ENCODE assay signal across 8 mouse cellular contexts in the genomic region with DNA sequence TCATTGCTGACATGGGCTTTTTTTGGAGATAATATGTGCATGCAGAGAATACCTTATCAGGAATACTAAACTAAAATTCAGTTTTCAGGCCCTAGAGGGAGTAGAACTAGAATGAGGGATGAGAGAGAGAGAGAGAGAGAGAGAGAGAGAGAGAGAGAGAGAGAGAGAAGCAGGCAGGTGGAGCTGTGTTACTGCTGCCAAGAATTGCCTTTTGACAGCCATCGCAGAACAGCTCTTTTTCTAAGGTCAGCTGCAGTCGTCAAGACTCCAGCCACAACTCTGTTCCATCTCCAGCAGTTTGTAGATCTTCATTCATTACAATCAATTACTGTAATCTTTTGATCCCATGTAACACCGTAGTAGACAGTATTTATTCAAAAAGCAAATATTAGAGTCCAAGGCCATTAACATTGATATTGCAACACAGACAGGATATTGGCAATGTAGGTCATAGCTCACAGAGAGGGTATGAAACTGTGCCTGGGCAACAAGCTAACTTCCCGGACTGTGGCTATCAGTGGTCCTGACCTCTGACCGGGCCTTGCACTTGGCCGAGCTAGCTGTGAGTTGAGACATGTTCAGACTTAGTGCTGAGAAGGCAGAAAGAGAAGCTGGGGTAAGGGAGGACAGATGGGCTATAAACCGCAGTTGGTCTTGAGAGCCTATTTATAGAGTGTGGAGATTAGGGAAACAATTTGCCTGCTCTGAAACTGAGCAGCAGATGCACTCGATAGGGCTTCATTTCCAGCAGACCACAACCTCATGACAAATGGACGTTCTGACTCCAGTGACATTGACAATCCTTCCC. TPM values are rescaled to one million over a fixed set of nuclear protein-coding genes. Genes with fewer than 3 reads are reported as not detected.
DNase-seq lines count a peak whose midpoint lies in the region; ATAC-seq lines count a peak whose summit lies in the region.

No protein-coding gene starts in this region.

- no peak overlapping the region for H3K9ac ChIP-seq in limb, embryonic 11.5 days (ENCODE audit: low read length)
- no peak overlapping the region for H3K9ac ChIP-seq in limb, embryonic 13.5 days

- peak; percentile 57; the same call in 1 of the 2 replicates for ATAC-seq in limb, embryonic 11.5 days (ENCODE audit: insufficient number of reproducible peaks, low FRiP score, low TSS enrichment, low read depth)
- ATAC-seq in limb, embryonic 13.5 days (ENCODE audit: low FRiP score, low read depth) = peak; percentile 87
- peak; percentile 73 for ATAC-seq in monocyte, adult 5-6 weeks (replicated peaks; ENCODE audit: insufficient number of reproducible peaks, low FRiP score, low TSS enrichment, poor library complexity, severe bottlenecking)

- H3K9me3 ChIP-seq in limb, embryonic 11.5 days (ENCODE audit: control insufficient read depth, low read length) = no peaks in the 10 kb centered on the region
- H3K9me3 ChIP-seq in limb, embryonic 10.5 days (replicated peaks) = no peaks in the 10 kb centered on the region
- no peaks in the 10 kb centered on the region for H3K9me3 ChIP-seq in limb, embryonic 13.5 days

- H3K36me3 ChIP-seq in limb, embryonic 11.5 days (ENCODE audit: control insufficient read depth, insufficient read depth, low read length) = no peaks in the 10 kb centered on the region
- H3K36me3 ChIP-seq in limb, embryonic 10.5 days = no peaks in the 10 kb centered on the region
- H3K36me3 ChIP-seq in limb, embryonic 13.5 days = no peaks in the 10 kb centered on the region

- H3K4me1 ChIP-seq in limb, embryonic 11.5 days (ENCODE audit: control insufficient read depth, insufficient read depth, low read length) = no peaks in the 10 kb centered on the region
- no peaks in the 10 kb centered on the region for H3K4me1 ChIP-seq in limb, embryonic 10.5 days
- H3K4me1 ChIP-seq in limb, embryonic 13.5 days = peaks cover 6% of the 10 kb centered on the region; the same call in 1 of the 2 replicates

- no peak for DNase-seq in limb, embryonic 11.5 days (ENCODE audit: low spot score)
- no peak for DNase-seq in limb, embryonic 10.5 days (ENCODE audit: low spot score)
- DNase-seq in cerebellum, adult 11 months = peak; percentile 43
- DNase-seq in heart, adult 11 months = peak; percentile 98
- DNase-seq in spleen, adult 12 weeks (ENCODE audit: low spot score) = no peak
- DNase-seq in spleen, postnatal 4 days (ENCODE audit: low spot score in 2 of 2) = no peak

- H3K27me3 ChIP-seq in limb, embryonic 11.5 days (ENCODE audit: control insufficient read depth, insufficient read depth, low read length) = no peaks in the 10 kb centered on the region
- no peaks in the 10 kb centered on the region for H3K27me3 ChIP-seq in limb, embryonic 10.5 days (ENCODE audit: low read depth, poor library complexity, severe bottlenecking)
- no peaks in the 10 kb centered on the region for H3K27me3 ChIP-seq in limb, embryonic 13.5 days

- 46% methylated on average over 9 of the region's 9 CpGs for whole genome bisulfite sequencing in limb, embryonic 11.5 days
- 55% methylated on average over 9 of the region's 9 CpGs for WGBS in limb, embryonic 10.5 days
- 34% methylated on average over 9 of the region's 9 CpGs for WGBS in limb, embryonic 13.5 days

- H3K27ac ChIP-seq in limb, embryonic 11.5 days (replicated peaks; ENCODE audit: low read depth, low read length) = no peak overlapping the region
- no peak overlapping the region for H3K27ac ChIP-seq in limb, embryonic 10.5 days
- 0 out of 2 replicates have a peak overlapping the region, but pooled peaks have one; percentile 22 for H3K27ac ChIP-seq in limb, embryonic 13.5 days

- H3K4me3 ChIP-seq in limb, embryonic 11.5 days (ENCODE audit: low read depth, low read length) = no peak overlapping the region
- no peak overlapping the region for H3K4me3 ChIP-seq in limb, embryonic 10.5 days
- no peak overlapping the region for H3K4me3 ChIP-seq in limb, embryonic 13.5 days

- no peak overlapping the region for H3K4me2 ChIP-seq in limb, embryonic 11.5 days (ENCODE audit: low read depth, severe bottlenecking)
- H3K4me2 ChIP-seq in limb, embryonic 13.5 days (replicated peaks) = no peak overlapping the region

RNA-seq across cellular contexts. Expression of gene 4931440F15Rik, which starts 17.1 kb away (rescaled TPM):
- 0.07 TPM in 1 of 2 replicates, not detected in the other for polyA plus RNA-seq in limb, embryonic 11.5 days (2014; fragmentation: Nextera tagmentation; extraction: Ambion mirVana)
- polyA plus RNA-seq in limb, embryonic 10.5 days (2016; fragmentation: Nextera tagmentation; extraction: Ambion mirVana) = 0.04 and 0.10 TPM in 2 replicates
- polyA plus RNA-seq in limb, embryonic 13.5 days (2015; fragmentation: Nextera tagmentation; extraction: Ambion mirVana) = 0.09 and 0.23 TPM in 2 replicates
- total RNA-seq in monocyte, adult 5-6 weeks (2017) = 0.48 to 0.97 TPM (median 0.96 TPM) in 3 replicates

Comparison
In these comparisons a context has a peak if more than half of its experiments do, and no peak if none do; other contexts are left out.
1. DNase-seq: peak in cerebellum, adult 11 months (single experiment) and heart, adult 11 months (single experiment); none in limb, embryonic 11.5 days (single experiment), limb, embryonic 10.5 days (single experiment), spleen, adult 12 weeks (single experiment) and spleen, postnatal 4 days (0 of 2).
2. Peak in every context shown above with its lines, with median percentiles within 50 percentile points of each other: ATAC-seq.